Mouse (Mus musculus) spleen, adult 18-20 months (tissue): Measurements from ENCODE around the gene Pgam5.

Experiments
- DNase-seq, 2 experiments: peaks; one replicate each; pipeline ENCODE4 v3.0.0; 2022; ENCODE audit warnings: mixed read lengths in 2 of 2

Gene Pgam5

GRCm38 (mm10) chr5:110269141-110270101 is at the start of gene Pgam5:
Gene Pgam5, minus strand, starts transcription at chr5:110269913.
- peak; percentile 77 to 85 for DNase-seq

GRCm38 (mm10) chr5:110313127-110313526 is 43.4 kb upstream of the Pgam5 start:
- DNase-seq = no peak

- DNase-seq = no peak
Measured at GRCm38 (mm10) chr5:110308861-110309260, 39.1 kb upstream of the Pgam5 start.

- no peak for DNase-seq
Measured at GRCm38 (mm10) chr5:110300591-110300990, 30.9 kb upstream of the Pgam5 start.

GRCm38 (mm10) chr5:110296637-110297036 is 26.9 kb upstream of the Pgam5 start:
- no peak for DNase-seq

- DNase-seq = no peak
Measured at GRCm38 (mm10) chr5:110291649-110292048, 21.9 kb upstream of the Pgam5 start.

- DNase-seq = no peak
Measured at GRCm38 (mm10) chr5:110287084-110287475, 17.4 kb upstream of the Pgam5 start.

- no peak for DNase-seq
Measured at GRCm38 (mm10) chr5:110286446-110287083, 16.9 kb upstream of the Pgam5 start.

- peak; percentile 74 to 84 for DNase-seq
Measured at GRCm38 (mm10) chr5:110285770-110286445, 16.2 kb upstream of the Pgam5 start, which contains the start of the genes Pxmp2 and Pole. Gene Pxmp2, minus strand, starts transcription at chr5:110286186. Gene Pole, plus strand, starts transcription at chr5:110286306.

- DNase-seq = no peak
Measured at GRCm38 (mm10) chr5:110285156-110285555, 15.4 kb upstream of the Pgam5 start.

- DNase-seq = peak; percentile 32 to 80
Measured at GRCm38 (mm10) chr5:110284536-110284935, 14.8 kb upstream of the Pgam5 start.

- DNase-seq = no peak
Measured at GRCm38 (mm10) chr5:110281984-110282383, 12.3 kb upstream of the Pgam5 start.

- no peak for DNase-seq
Measured at GRCm38 (mm10) chr5:110276910-110277309, 7.2 kb upstream of the Pgam5 start.

GRCm38 (mm10) chr5:110276391-110276790 is 6.7 kb upstream of the Pgam5 start:
- DNase-seq = no peak

GRCm38 (mm10) chr5:110274846-110275245 is 5.1 kb upstream of the Pgam5 start:
- DNase-seq = no peak

GRCm38 (mm10) chr5:110274147-110274546 is 4.4 kb upstream of the Pgam5 start:
- no peak for DNase-seq

GRCm38 (mm10) chr5:110270242-110270641 is 529 bp upstream of the Pgam5 start:
- no peak for DNase-seq

GRCm38 (mm10) chr5:110266941-110267340 is 2.8 kb downstream of the Pgam5 start:
- no peak for DNase-seq

- DNase-seq = no peak
Measured at GRCm38 (mm10) chr5:110244091-110244490, 25.6 kb downstream of the Pgam5 start.

GRCm38 (mm10) chr5:110232346-110232745 is 37.4 kb downstream of the Pgam5 start:
- no peak for DNase-seq

GRCm38 (mm10) chr5:110231638-110232037 is 38.1 kb downstream of the Pgam5 start:
- no peak for DNase-seq

- peak; percentile 82 to 94 for DNase-seq
Measured at GRCm38 (mm10) chr5:110230780-110231461, 38.8 kb downstream of the Pgam5 start, which contains the start of gene Ankle2. Gene Ankle2, plus strand, starts transcription at chr5:110231004.

- DNase-seq = no peak
Measured at GRCm38 (mm10) chr5:110230401-110230779, 39.3 kb downstream of the Pgam5 start.
